ENCODE assay signal across 7 mouse cellular contexts in genomic region chr9:109055271-109056030, GRCm38 (mm10). TPM values are rescaled to one million over a fixed set of nuclear protein-coding genes. Genes with fewer than 3 reads are reported as not detected.
DNase-seq lines count a peak whose midpoint lies in the region; ATAC-seq and TF ChIP-seq lines count a peak whose summit lies in the region.

No protein-coding gene starts in this region.

- H3K9me3 ChIP-seq in embryonic facial prominence, embryonic 11.5 days (replicated peaks; ENCODE audit: control insufficient read depth, low read length), result no peaks in the 10 kb centered on the region
- no peaks in the 10 kb centered on the region for H3K9me3 ChIP-seq in hindbrain, embryonic 14.5 days (ENCODE audit: control insufficient read depth, low read length)
- H3K9me3 ChIP-seq in midbrain, embryonic 16.5 days (replicated peaks; ENCODE audit: control insufficient read depth, low read length, poor library complexity, severe bottlenecking), result no peaks in the 10 kb centered on the region

- no peaks in the 10 kb centered on the region for H3K27me3 ChIP-seq in embryonic facial prominence, embryonic 11.5 days (ENCODE audit: control insufficient read depth, insufficient read depth, low read length)
- no peaks in the 10 kb centered on the region for H3K27me3 ChIP-seq in hindbrain, embryonic 14.5 days (ENCODE audit: control insufficient read depth, insufficient read depth, low read length)
- no peaks in the 10 kb centered on the region for H3K27me3 ChIP-seq in midbrain, embryonic 16.5 days (ENCODE audit: control insufficient read depth, insufficient read depth, low read depth, low read length)

- no peak for TF ChIP-seq CTCF in left cerebral cortex, adult 2 months (IDR thresholded peaks at IDR 0.05)

- H3K4me3 ChIP-seq in left cerebral cortex, adult 2 months, result peak overlapping the region; percentile 45
- no peak overlapping the region for H3K4me3 ChIP-seq in embryonic facial prominence, embryonic 11.5 days (ENCODE audit: low read depth, low read length)
- peak overlapping the region; percentile 25 for H3K4me3 ChIP-seq in hindbrain, embryonic 14.5 days (replicated peaks; ENCODE audit: low read length)
- H3K4me3 ChIP-seq in midbrain, embryonic 16.5 days (ENCODE audit: low read depth, low read length), result peak overlapping the region; percentile 37

- ATAC-seq in embryonic facial prominence, embryonic 11.5 days (replicated peaks; ENCODE audit: insufficient number of reproducible peaks, low FRiP score, low TSS enrichment, low read depth), result no peak
- ATAC-seq in hindbrain, embryonic 14.5 days (ENCODE audit: low FRiP score), result no peak
- ATAC-seq in midbrain, embryonic 16.5 days, result no peak

- peak overlapping the region; percentile 32 for H3K4me2 ChIP-seq in embryonic facial prominence, embryonic 11.5 days (ENCODE audit: low read depth, low read length)
- peak overlapping the region; percentile 50 for H3K4me2 ChIP-seq in hindbrain, embryonic 14.5 days (replicated peaks)
- H3K4me2 ChIP-seq in midbrain, embryonic 16.5 days (ENCODE audit: low read length), result peak overlapping the region; percentile 43

- peak; percentile 15 to 19 for DNase-seq in left cerebral cortex, adult 2 months (ENCODE audit: extremely low spot score in 1 of 2, low spot score in 2 of 2)
- DNase-seq in left cerebral cortex, postnatal 14 days (ENCODE audit: low spot score in 2 of 2), result no peak
- no peak for DNase-seq in embryonic facial prominence, embryonic 11.5 days (ENCODE audit: low spot score)
- DNase-seq in hindbrain, embryonic 14.5 days (ENCODE audit: low spot score), result no peak
- DNase-seq in embryo, embryonic 10.5 days (ENCODE audit: low spot score), result no peak
- DNase-seq in ovary, postnatal 36 days (ENCODE audit: low spot score), result no peak

- H3K9ac ChIP-seq in embryonic facial prominence, embryonic 11.5 days (replicated peaks; ENCODE audit: low read length), result peak overlapping the region; percentile 23; the same call in 1 of the 2 replicates
- peak overlapping the region; percentile 31 for H3K9ac ChIP-seq in hindbrain, embryonic 14.5 days
- peak overlapping the region; percentile 53; the same call in 1 of the 2 replicates for H3K9ac ChIP-seq in midbrain, embryonic 16.5 days (ENCODE audit: low read depth, low read length)

- peaks cover 6% of the 10 kb centered on the region for H3K36me3 ChIP-seq in embryonic facial prominence, embryonic 11.5 days (replicated peaks; ENCODE audit: control insufficient read depth, insufficient read depth, low read depth, low read length)
- peaks cover 43% of the 10 kb centered on the region for H3K36me3 ChIP-seq in hindbrain, embryonic 14.5 days (replicated peaks; ENCODE audit: control insufficient read depth, insufficient read depth)
- peaks cover 14% of the 10 kb centered on the region for H3K36me3 ChIP-seq in midbrain, embryonic 16.5 days (ENCODE audit: control insufficient read depth, insufficient read depth, low read length)

- H3K27ac ChIP-seq in left cerebral cortex, adult 2 months, result peak overlapping the region; percentile 90
- no peak overlapping the region for H3K27ac ChIP-seq in embryonic facial prominence, embryonic 11.5 days (replicated peaks; ENCODE audit: low read depth, low read length)
- H3K27ac ChIP-seq in hindbrain, embryonic 14.5 days, result peak overlapping the region; percentile 43
- H3K27ac ChIP-seq in midbrain, embryonic 16.5 days (ENCODE audit: low read length), result peak overlapping the region; percentile 56; the same call in 1 of the 2 replicates

- WGBS in embryonic facial prominence, embryonic 11.5 days, result 91% methylated on average over 12 of the region's 12 CpGs
- WGBS in hindbrain, embryonic 14.5 days, result 94% methylated on average over 12 of the region's 12 CpGs
- 92% methylated on average over 12 of the region's 12 CpGs for WGBS in midbrain, embryonic 16.5 days

- peaks cover 3% of the 10 kb centered on the region; the same call in 1 of the 2 replicates for H3K4me1 ChIP-seq in embryonic facial prominence, embryonic 11.5 days (ENCODE audit: control insufficient read depth, insufficient read depth, low read length)
- peaks cover 17% of the 10 kb centered on the region for H3K4me1 ChIP-seq in hindbrain, embryonic 14.5 days (replicated peaks; ENCODE audit: control insufficient read depth, insufficient read depth, low read length)
- peaks cover 12% of the 10 kb centered on the region for H3K4me1 ChIP-seq in midbrain, embryonic 16.5 days (ENCODE audit: control insufficient read depth, insufficient read depth, low read length)

- intact Hi-C loops in left cerebral cortex, adult 2 months (cut with DNase I), result loop anchor here (1.0 kb wide), 1 partner anchor 46 kb away; no protein-coding TSS in a partner anchor
- intact Hi-C loops in left cerebral cortex, postnatal 14 days (cut with DNase I), result no loop called here

RNA-seq across cellular contexts. Expression of gene Trex1, which starts 4.1 kb away (rescaled TPM):
- total RNA-seq in left cerebral cortex, adult 2 months (2021), result 10 to 100 TPM; 11.7 to 15.3 TPM
- 10 to 100 TPM; 12.0 TPM for total RNA-seq in left cerebral cortex, postnatal 14 days (2021)
- 4.5 and 7.8 TPM in 2 replicates for polyA plus RNA-seq in embryonic facial prominence, embryonic 11.5 days (2014; fragmentation: Nextera tagmentation; extraction: Ambion mirVana)
- polyA plus RNA-seq in hindbrain, embryonic 14.5 days (2014; fragmentation: Nextera tagmentation; extraction: Ambion mirVana), result 9.7 and 16.2 TPM in 2 replicates
- polyA plus RNA-seq in midbrain, embryonic 16.5 days (2015; fragmentation: Nextera tagmentation; extraction: Ambion mirVana), result 12.1 and 13.7 TPM in 2 replicates

RNA-seq across cellular contexts. Expression of gene Shisa5, which starts 17.1 kb away (rescaled TPM):
- total RNA-seq in left cerebral cortex, adult 2 months (2021), result 10 to 100 TPM; 71.6 to 77.5 TPM
- total RNA-seq in left cerebral cortex, postnatal 14 days (2021), result 10 to 100 TPM; 68.2 to 72.6 TPM
- polyA plus RNA-seq in embryonic facial prominence, embryonic 11.5 days (2014; fragmentation: Nextera tagmentation; extraction: Ambion mirVana), result 33.2 and 37.0 TPM in 2 replicates
- polyA plus RNA-seq in hindbrain, embryonic 14.5 days (2014; fragmentation: Nextera tagmentation; extraction: Ambion mirVana), result 57.9 and 60.9 TPM in 2 replicates
- polyA plus RNA-seq in midbrain, embryonic 16.5 days (2015; fragmentation: Nextera tagmentation; extraction: Ambion mirVana), result 60.1 and 68.9 TPM in 2 replicates

RNA-seq across cellular contexts. Expression of gene Atrip, which starts 18.5 kb away (rescaled TPM):
- 10 to 100 TPM; 28.0 to 28.3 TPM for total RNA-seq in left cerebral cortex, adult 2 months (2021)
- total RNA-seq in left cerebral cortex, postnatal 14 days (2021), result 10 to 100 TPM; 28.1 to 29.0 TPM
- polyA plus RNA-seq in embryonic facial prominence, embryonic 11.5 days (2014; fragmentation: Nextera tagmentation; extraction: Ambion mirVana), result 26.3 and 27.2 TPM in 2 replicates
- 29.0 and 29.8 TPM in 2 replicates for polyA plus RNA-seq in hindbrain, embryonic 14.5 days (2014; fragmentation: Nextera tagmentation; extraction: Ambion mirVana)
- 31.5 and 34.1 TPM in 2 replicates for polyA plus RNA-seq in midbrain, embryonic 16.5 days (2015; fragmentation: Nextera tagmentation; extraction: Ambion mirVana)

RNA-seq across cellular contexts. Expression of gene Ccdc51, which starts 26.8 kb away (rescaled TPM):
- 1 to 10 TPM; 8.0 to 8.6 TPM for total RNA-seq in left cerebral cortex, adult 2 months (2021)
- total RNA-seq in left cerebral cortex, postnatal 14 days (2021), result 1 to 10 TPM; 5.9 to 8.4 TPM
- 13.3 and 15.3 TPM in 2 replicates for polyA plus RNA-seq in embryonic facial prominence, embryonic 11.5 days (2014; fragmentation: Nextera tagmentation; extraction: Ambion mirVana)
- 11.2 and 11.3 TPM in 2 replicates for polyA plus RNA-seq in hindbrain, embryonic 14.5 days (2014; fragmentation: Nextera tagmentation; extraction: Ambion mirVana)
- 12.5 and 13.1 TPM in 2 replicates for polyA plus RNA-seq in midbrain, embryonic 16.5 days (2015; fragmentation: Nextera tagmentation; extraction: Ambion mirVana)

RNA-seq across cellular contexts. Expression of gene Tma7, which starts 26.9 kb away (rescaled TPM):
- total RNA-seq in left cerebral cortex, adult 2 months (2021), result 100 to 1,000 TPM; 312 to 332 TPM
- total RNA-seq in left cerebral cortex, postnatal 14 days (2021), result 100 to 1,000 TPM; 368 to 387 TPM
- polyA plus RNA-seq in embryonic facial prominence, embryonic 11.5 days (2014; fragmentation: Nextera tagmentation; extraction: Ambion mirVana), result 880 and 898 TPM in 2 replicates
- 710 and 800 TPM in 2 replicates for polyA plus RNA-seq in hindbrain, embryonic 14.5 days (2014; fragmentation: Nextera tagmentation; extraction: Ambion mirVana)
- 674 and 688 TPM in 2 replicates for polyA plus RNA-seq in midbrain, embryonic 16.5 days (2015; fragmentation: Nextera tagmentation; extraction: Ambion mirVana)

Comparison
In these comparisons a context has a peak if more than half of its experiments do, and no peak if none do; other contexts are left out.
1. DNase-seq: peak in left cerebral cortex, adult 2 months (2 of 2); none in left cerebral cortex, postnatal 14 days (0 of 2), embryonic facial prominence, embryonic 11.5 days (single experiment), hindbrain, embryonic 14.5 days (single experiment), embryo, embryonic 10.5 days (single experiment) and ovary, postnatal 36 days (single experiment).
2. Peak in every context shown above with its lines, with median percentiles within 50 percentile points of each other: H3K4me2 ChIP-seq and H3K9ac ChIP-seq.